ENCODE assay signal across 11 mouse cellular contexts in genomic region chr2:167305382-167306272, GRCm38 (mm10). TPM values are rescaled to one million over a fixed set of nuclear protein-coding genes. Genes with fewer than 3 reads are reported as not detected.
DNase-seq lines count a peak whose midpoint lies in the region; ATAC-seq lines count a peak whose summit lies in the region.
"Had no signal": no experiment of that assay in that cellular context is flagged by ENCODE, and none has a peak within 500 bp of the region (broad histone marks: within the 10 kb centered on the region; RNA-seq: fewer than 3 reads in every experiment).

No protein-coding gene starts in this region.

- H3K36me3 ChIP-seq in kidney, embryonic 16.5 days (ENCODE audit: insufficient read depth, low read length): peaks cover 31% of the 10 kb centered on the region; the same call in 1 of the 2 replicates
- peaks cover 85% of the 10 kb centered on the region for H3K36me3 ChIP-seq in heart, embryonic 10.5 days

- no peak for ATAC-seq in kidney, embryonic 16.5 days (ENCODE audit: low FRiP score, low TSS enrichment)
- ATAC-seq: hindbrain, postnatal 0 days had no signal

- no peak overlapping the region for H3K9ac ChIP-seq in kidney, embryonic 16.5 days (replicated peaks; ENCODE audit: low read length)
- H3K9ac ChIP-seq: neural tube, embryonic 13.5 days had no signal

- H3K4me1 ChIP-seq in kidney, embryonic 16.5 days (ENCODE audit: insufficient read depth, low read length): peaks cover 18% of the 10 kb centered on the region; the same call in 1 of the 2 replicates
- peaks cover 23% of the 10 kb centered on the region for H3K4me1 ChIP-seq in heart, embryonic 10.5 days

- H3K4me3 ChIP-seq in kidney, embryonic 16.5 days (ENCODE audit: low read length): no peak overlapping the region
- no peak overlapping the region for H3K4me3 ChIP-seq in heart, embryonic 10.5 days
- H3K4me3 ChIP-seq: neural tube, embryonic 13.5 days had no signal

- 89% methylated on average over 13 of the region's 13 CpGs for WGBS in kidney, embryonic 16.5 days
- WGBS in heart, embryonic 10.5 days: 92% methylated on average over 12 of the region's 13 CpGs

- H3K9me3 ChIP-seq in kidney, embryonic 16.5 days (ENCODE audit: low read length): no peaks in the 10 kb centered on the region
- no peaks in the 10 kb centered on the region for H3K9me3 ChIP-seq in heart, embryonic 10.5 days
- H3K9me3 ChIP-seq: neural tube, embryonic 13.5 days had no signal

- no peaks in the 10 kb centered on the region for H3K27me3 ChIP-seq in kidney, embryonic 16.5 days (ENCODE audit: insufficient read depth, low read length)
- H3K27me3 ChIP-seq in heart, embryonic 10.5 days (ENCODE audit: insufficient read depth, poor library complexity, severe bottlenecking): no peaks in the 10 kb centered on the region
- H3K27me3 ChIP-seq: neural tube, embryonic 13.5 days had no signal

- intact Hi-C loops in left cerebral cortex, postnatal 36 days (cut with DNase I): no loop called here

- DNase-seq in cerebellum, adult 11-12 months: peak; percentile 59
- DNase-seq in cerebellum, postnatal 4 days (ENCODE audit: low spot score in 2 of 2): no peak
- peak; percentile 6 to 20 for DNase-seq in left cerebral cortex, adult 18-20 months (ENCODE audit: low spot score in 2 of 2)
- no peak for DNase-seq in left cerebral cortex, postnatal 36 days (ENCODE audit: low spot score in 2 of 2)
- peak; percentile 6 for DNase-seq in adrenal gland, postnatal 14 days
- no peak for DNase-seq in yolk sac, embryonic 10.5 days (ENCODE audit: low spot score)
- DNase-seq in heart, embryonic 10.5 days (ENCODE audit: low spot score): no peak
- DNase-seq: thymus, adult 18-20 months had no signal

- H3K4me2 ChIP-seq in kidney, embryonic 16.5 days (replicated peaks; ENCODE audit: low read depth, low read length): no peak overlapping the region
- H3K4me2 ChIP-seq: neural tube, embryonic 13.5 days had no signal

- H3K27ac ChIP-seq in kidney, embryonic 16.5 days (ENCODE audit: low read length): peak overlapping the region; percentile 55
- H3K27ac ChIP-seq in heart, embryonic 10.5 days: no peak overlapping the region
- H3K27ac ChIP-seq: hindbrain, postnatal 0 days had no signal

RNA-seq across cellular contexts. Expression of gene B4galt5, which starts 43.4 kb away (rescaled TPM):
- total RNA-seq in left cerebral cortex, adult 18-20 months (2021): 10 to 100 TPM; 54.3 to 54.8 TPM
- total RNA-seq in left cerebral cortex, postnatal 36 days (2021): 10 to 100 TPM; 47.9 to 54.0 TPM
- 75.6 and 77.7 TPM in 2 replicates for total RNA-seq in adrenal gland, postnatal 14 days (2021)
- polyA plus RNA-seq in kidney, embryonic 16.5 days (2015; fragmentation: Nextera tagmentation; extraction: Ambion mirVana): 8.9 and 9.4 TPM in 2 replicates
- polyA plus RNA-seq in heart, embryonic 10.5 days (2016; fragmentation: Nextera tagmentation; extraction: Ambion mirVana): 11.4 and 13.6 TPM in 2 replicates

Comparison
In these comparisons a context has a peak if more than half of its experiments do, and no peak if none do; other contexts are left out.
1. DNase-seq: peak in cerebellum, adult 11-12 months (single experiment), left cerebral cortex, adult 18-20 months (2 of 2) and adrenal gland, postnatal 14 days (single experiment); none in cerebellum, postnatal 4 days (0 of 2), left cerebral cortex, postnatal 36 days (0 of 2), yolk sac, embryonic 10.5 days (single experiment) and heart, embryonic 10.5 days (single experiment).